Comparison of ENCODE assay signal across 35 mouse cellular contexts in genomic region chr5:137514811-137515210, GRCm38 (mm10). TPM values are rescaled to one million over a fixed set of nuclear protein-coding genes. Genes with fewer than 3 reads are reported as not detected.
DNase-seq lines count a peak whose midpoint lies in the region; ATAC-seq lines count a peak whose summit lies in the region.
"Had no signal": no experiment of that assay in that cellular context is flagged by ENCODE, and none has a peak within 500 bp of the region (broad histone marks: within the 10 kb centered on the region; RNA-seq: fewer than 3 reads in every experiment).

No protein-coding gene starts in this region.

- H3K27me3 ChIP-seq in heart, embryonic 13.5 days (replicated peaks): no peaks in the 10 kb centered on the region
- H3K27me3 ChIP-seq in kidney, embryonic 16.5 days (ENCODE audit: insufficient read depth, low read length): no peaks in the 10 kb centered on the region
- no peaks in the 10 kb centered on the region for H3K27me3 ChIP-seq in embryonic facial prominence, embryonic 13.5 days
- H3K27me3 ChIP-seq: embryonic facial prominence, embryonic 15.5 days; forebrain, embryonic 12.5 days; kidney, embryonic 15.5 days; liver, embryonic 12.5 days had no signal

- no peak for ATAC-seq in heart, embryonic 13.5 days (ENCODE audit: extremely low read depth, insufficient number of reproducible peaks, low FRiP score, low TSS enrichment)
- no peak for ATAC-seq in kidney, embryonic 16.5 days (ENCODE audit: low FRiP score, low TSS enrichment)
- no peak for ATAC-seq in embryonic facial prominence, embryonic 13.5 days (ENCODE audit: insufficient number of reproducible peaks, insufficient read depth, low FRiP score, low TSS enrichment, low read depth)
- ATAC-seq: forebrain, postnatal 0 days; liver, embryonic 12.5 days; liver, postnatal 0 days had no signal

- peaks cover 37% of the 10 kb centered on the region for H3K36me3 ChIP-seq in heart, embryonic 13.5 days
- H3K36me3 ChIP-seq in kidney, embryonic 16.5 days (ENCODE audit: insufficient read depth, low read length): peaks cover 17% of the 10 kb centered on the region
- peaks cover 47% of the 10 kb centered on the region for H3K36me3 ChIP-seq in embryonic facial prominence, embryonic 13.5 days

- H3K9me3 ChIP-seq in heart, embryonic 13.5 days: no peaks in the 10 kb centered on the region
- no peaks in the 10 kb centered on the region for H3K9me3 ChIP-seq in kidney, embryonic 16.5 days (ENCODE audit: low read length)
- H3K9me3 ChIP-seq in embryonic facial prominence, embryonic 13.5 days: no peaks in the 10 kb centered on the region
- H3K9me3 ChIP-seq: embryonic facial prominence, embryonic 15.5 days; forebrain, embryonic 12.5 days; G1E; heart, embryonic 10.5 days; kidney, embryonic 15.5 days; liver, embryonic 12.5 days had no signal

- no peak overlapping the region for H3K4me3 ChIP-seq in heart, embryonic 13.5 days
- H3K4me3 ChIP-seq in kidney, embryonic 16.5 days (ENCODE audit: low read length): no peak overlapping the region
- no peak overlapping the region for H3K4me3 ChIP-seq in embryonic facial prominence, embryonic 13.5 days
- H3K4me3 ChIP-seq: embryonic facial prominence, embryonic 15.5 days; forebrain, embryonic 12.5 days; heart, embryonic 10.5 days; kidney, embryonic 15.5 days; liver, embryonic 12.5 days had no signal

- 75% methylated on average over 3 of the region's 3 CpGs for WGBS in heart, embryonic 13.5 days
- 83% methylated on average over 3 of the region's 3 CpGs for WGBS in kidney, embryonic 16.5 days
- WGBS in embryonic facial prominence, embryonic 13.5 days: 94% methylated on average over 3 of the region's 3 CpGs

- peak; percentile 42 for DNase-seq in cerebellum, adult 11-12 months
- no peak for DNase-seq in cerebellum, postnatal 4 days (ENCODE audit: low spot score in 2 of 2)
- DNase-seq in heart, adult 18-20 months: no peak
- no peak for DNase-seq in kidney, postnatal 10 days
- DNase-seq: adrenal gland, adult 8-10 months; cerebellum, postnatal 36 days; embryo, embryonic 11 days; forebrain, postnatal 0 days; heart, postnatal 36 days; kidney, adult 18-20 months; layer of hippocampus, postnatal 36 days; left cerebral cortex, postnatal 4 days; liver, postnatal 0 days; lung, postnatal 36 days; midbrain, embryonic 14.5 days; right cerebral cortex, adult 18-20 months; spleen, adult 18-20 months; thymus, adult 18-20 months; thymus, postnatal 36 days had no signal

- H3K4me1 ChIP-seq in heart, embryonic 13.5 days: peaks cover 43% of the 10 kb centered on the region
- peaks cover 37% of the 10 kb centered on the region for H3K4me1 ChIP-seq in kidney, embryonic 16.5 days (ENCODE audit: insufficient read depth, low read length)
- peaks cover 42% of the 10 kb centered on the region for H3K4me1 ChIP-seq in embryonic facial prominence, embryonic 13.5 days

- no peak overlapping the region for H3K4me2 ChIP-seq in heart, embryonic 13.5 days
- H3K4me2 ChIP-seq in kidney, embryonic 16.5 days (replicated peaks; ENCODE audit: low read depth, low read length): no peak overlapping the region
- no peak overlapping the region for H3K4me2 ChIP-seq in embryonic facial prominence, embryonic 13.5 days
- H3K4me2 ChIP-seq: embryonic facial prominence, embryonic 15.5 days; forebrain, embryonic 12.5 days; kidney, embryonic 15.5 days; liver, embryonic 12.5 days had no signal

- H3K27ac ChIP-seq in heart, embryonic 13.5 days (replicated peaks): no peak overlapping the region
- no peak overlapping the region for H3K27ac ChIP-seq in kidney, embryonic 16.5 days (ENCODE audit: low read length)
- no peak overlapping the region for H3K27ac ChIP-seq in embryonic facial prominence, embryonic 13.5 days
- H3K27ac ChIP-seq: embryonic facial prominence, embryonic 15.5 days; forebrain, embryonic 12.5 days; heart, embryonic 10.5 days; kidney, embryonic 15.5 days; liver, embryonic 12.5 days had no signal

- H3K9ac ChIP-seq in heart, embryonic 13.5 days: peak overlapping the region; percentile 37; the same call in 1 of the 2 replicates
- 0 out of 2 replicates have a peak overlapping the region, but pooled peaks have one; percentile 4 for H3K9ac ChIP-seq in kidney, embryonic 16.5 days (replicated peaks; ENCODE audit: low read length)
- H3K9ac ChIP-seq in embryonic facial prominence, embryonic 13.5 days: peak overlapping the region; percentile 46
- H3K9ac ChIP-seq: embryonic facial prominence, embryonic 15.5 days; forebrain, embryonic 12.5 days; forebrain, postnatal 0 days; kidney, embryonic 15.5 days; liver, embryonic 12.5 days; liver, postnatal 0 days had no signal

RNA-seq across cellular contexts. Expression of gene Gigyf1, which starts 3.5 kb away (rescaled TPM):
- 8.4 and 8.8 TPM in 2 replicates for polyA plus RNA-seq in heart, embryonic 13.5 days (2015; fragmentation: Nextera tagmentation; extraction: Ambion mirVana)
- total RNA-seq in heart, adult 18-20 months (2021): 10 to 100 TPM; 31.2 to 32.5 TPM
- polyA plus RNA-seq in kidney, embryonic 16.5 days (2015; fragmentation: Nextera tagmentation; extraction: Ambion mirVana): 11.9 and 12.2 TPM in 2 replicates
- polyA plus RNA-seq in embryonic facial prominence, embryonic 13.5 days (2015; fragmentation: Nextera tagmentation; extraction: Ambion mirVana): 16.3 and 17.1 TPM in 2 replicates

RNA-seq across cellular contexts. Expression of gene Pop7, which starts 12.5 kb away (rescaled TPM):
- polyA plus RNA-seq in heart, embryonic 13.5 days (2015; fragmentation: Nextera tagmentation; extraction: Ambion mirVana): 43.6 and 43.9 TPM in 2 replicates
- 10 to 100 TPM; 13.9 to 15.0 TPM for total RNA-seq in heart, adult 18-20 months (2021)
- polyA plus RNA-seq in kidney, embryonic 16.5 days (2015; fragmentation: Nextera tagmentation; extraction: Ambion mirVana): 51.2 and 53.0 TPM in 2 replicates
- 48.0 and 56.2 TPM in 2 replicates for polyA plus RNA-seq in embryonic facial prominence, embryonic 13.5 days (2015; fragmentation: Nextera tagmentation; extraction: Ambion mirVana)

RNA-seq across cellular contexts. Expression of gene Epo, which starts 18.2 kb away (rescaled TPM):
- polyA plus RNA-seq in heart, embryonic 13.5 days (2015; fragmentation: Nextera tagmentation; extraction: Ambion mirVana): not detected in 2 replicates
- total RNA-seq in heart, adult 18-20 months (2021): not detected
- 0.24 and 0.36 TPM in 2 replicates for polyA plus RNA-seq in kidney, embryonic 16.5 days (2015; fragmentation: Nextera tagmentation; extraction: Ambion mirVana)
- not detected in 2 replicates for polyA plus RNA-seq in embryonic facial prominence, embryonic 13.5 days (2015; fragmentation: Nextera tagmentation; extraction: Ambion mirVana)
- total RNA-seq: adrenal gland, adult 8-10 months; adrenal gland, postnatal 4 days; forebrain, postnatal 0 days; G1E; gastrocnemius, adult 8-10 months; gastrocnemius, postnatal 4 days; heart, postnatal 36 days; layer of hippocampus, postnatal 36 days; left cerebral cortex, postnatal 4 days; megakaryocyte, adult 5-6 weeks had no signal
- polyA plus RNA-seq: embryonic facial prominence, embryonic 15.5 days; forebrain, postnatal 0 days; G1E; heart, embryonic 16.5 days; large intestine, adult 2 months; midbrain, embryonic 14.5 days; stomach, embryonic 16.5 days had no signal

RNA-seq across cellular contexts. Expression of gene Gnb2, which starts 18.5 kb away (rescaled TPM):
- 299 and 300 TPM in 2 replicates for polyA plus RNA-seq in heart, embryonic 13.5 days (2015; fragmentation: Nextera tagmentation; extraction: Ambion mirVana)
- total RNA-seq in heart, adult 18-20 months (2021): 100 to 1,000 TPM; 233 to 247 TPM
- 358 and 388 TPM in 2 replicates for polyA plus RNA-seq in kidney, embryonic 16.5 days (2015; fragmentation: Nextera tagmentation; extraction: Ambion mirVana)
- polyA plus RNA-seq in embryonic facial prominence, embryonic 13.5 days (2015; fragmentation: Nextera tagmentation; extraction: Ambion mirVana): 360 and 396 TPM in 2 replicates

RNA-seq across cellular contexts. Expression of gene Zan, which starts 37.9 kb away (rescaled TPM):
- polyA plus RNA-seq in heart, embryonic 13.5 days (2015; fragmentation: Nextera tagmentation; extraction: Ambion mirVana): 0.04 and 0.08 TPM in 2 replicates
- not detected for total RNA-seq in heart, adult 18-20 months (2021)
- 0.11 and 0.17 TPM in 2 replicates for polyA plus RNA-seq in kidney, embryonic 16.5 days (2015; fragmentation: Nextera tagmentation; extraction: Ambion mirVana)
- 0.11 and 0.17 TPM in 2 replicates for polyA plus RNA-seq in embryonic facial prominence, embryonic 13.5 days (2015; fragmentation: Nextera tagmentation; extraction: Ambion mirVana)
- total RNA-seq: adrenal gland, adult 8-10 months; heart, postnatal 36 days had no signal
